Mouse (Mus musculus): Measurements from ENCODE around the gene Klk1b24. TPM values are rescaled to one million over a fixed set of nuclear protein-coding genes. Genes with fewer than 3 reads are reported as not detected.
"Not testable (repeated sequence)": the region's sequence is repeated elsewhere in the genome, so short reads cannot be mapped to it uniquely, and the experiment has no call there.

Klk1b24 gene
- not detected for total RNA-seq (2021)

- DNase-seq (ENCODE audit: extremely low spot score in 1 of 2, low spot score in 2 of 2); intact Hi-C loops (cut with DNase I): not testable (repeated sequence)
Measured at GRCm38 (mm10) chr7:44187936-44188335, at the start of gene Klk1b24. Klk1b24 (plus strand) TSS chr7:44188236.

- intact Hi-C loops (cut with DNase I): no loop called here
- no peak for DNase-seq (ENCODE audit: extremely low spot score in 1 of 2, low spot score in 2 of 2)
Measured at GRCm38 (mm10) chr7:44179299-44180045, 8.6 kb upstream of the Klk1b24 start.

GRCm38 (mm10) chr7:44186516-44186915, 1.5 kb upstream of the Klk1b24 start:
- DNase-seq (ENCODE audit: extremely low spot score in 1 of 2, low spot score in 2 of 2); intact Hi-C loops (cut with DNase I): not testable (repeated sequence)

GRCm38 (mm10) chr7:44193466-44193865, 5.4 kb downstream of the Klk1b24 start:
- intact Hi-C loops (cut with DNase I); DNase-seq (ENCODE audit: extremely low spot score in 1 of 2, low spot score in 2 of 2): not testable (repeated sequence)

- intact Hi-C loops (cut with DNase I): no loop called here
- no peak for DNase-seq (ENCODE audit: extremely low spot score in 1 of 2, low spot score in 2 of 2)
Measured at GRCm38 (mm10) chr7:44197891-44198290, 9.9 kb downstream of the Klk1b24 start, which contains the start of gene Klk1b3. Klk1b3 (plus strand) TSS chr7:44198191.

GRCm38 (mm10) chr7:44207135-44207534, 19.1 kb downstream of the Klk1b24 start, which contains the start of gene Klk1b4:
Klk1b4 (plus strand) TSS chr7:44207435.
- intact Hi-C loops (cut with DNase I); DNase-seq (ENCODE audit: extremely low spot score in 1 of 2, low spot score in 2 of 2): not testable (repeated sequence)

GRCm38 (mm10) chr7:44208307-44208706, 20.3 kb downstream of the Klk1b24 start:
- intact Hi-C loops (cut with DNase I): no loop called here
- DNase-seq (ENCODE audit: extremely low spot score in 1 of 2, low spot score in 2 of 2): no peak

- intact Hi-C loops (cut with DNase I): no loop called here
- no peak for DNase-seq (ENCODE audit: extremely low spot score in 1 of 2, low spot score in 2 of 2)
Measured at GRCm38 (mm10) chr7:44215645-44216044, 27.6 kb downstream of the Klk1b24 start, which contains the start of gene Klk1b5. Klk1b5 (plus strand) TSS chr7:44215945.

- DNase-seq (ENCODE audit: extremely low spot score in 1 of 2, low spot score in 2 of 2); intact Hi-C loops (cut with DNase I): not testable (repeated sequence)
Measured at GRCm38 (mm10) chr7:44221601-44222000, 33.6 kb downstream of the Klk1b24 start.

GRCm38 (mm10) chr7:44222335-44222734, 34.3 kb downstream of the Klk1b24 start:
- intact Hi-C loops (cut with DNase I); DNase-seq (ENCODE audit: extremely low spot score in 1 of 2, low spot score in 2 of 2): not testable (repeated sequence)

GRCm38 (mm10) chr7:44225076-44225475, 37.0 kb downstream of the Klk1b24 start, which contains the start of gene Klk1:
Klk1 (plus strand) TSS chr7:44225360.
- intact Hi-C loops (cut with DNase I): no loop called here
- DNase-seq (ENCODE audit: extremely low spot score in 1 of 2, low spot score in 2 of 2): no peak

GRCm38 (mm10) chr7:44235909-44236308, 47.9 kb downstream of the Klk1b24 start, which contains the start of gene Gm36864:
Gm36864 (plus strand) TSS chr7:44236177.
- intact Hi-C loops (cut with DNase I): no loop called here
- no peak for DNase-seq (ENCODE audit: extremely low spot score in 1 of 2, low spot score in 2 of 2)

GRCm38 (mm10) chr7:44239913-44240312, 51.9 kb downstream of the Klk1b24 start:
- DNase-seq (ENCODE audit: extremely low spot score in 1 of 2, low spot score in 2 of 2): no peak
- intact Hi-C loops (cut with DNase I): no loop called here

GRCm38 (mm10) chr7:44240712-44241111, 52.7 kb downstream of the Klk1b24 start:
- intact Hi-C loops (cut with DNase I): no loop called here
- DNase-seq (ENCODE audit: extremely low spot score in 1 of 2, low spot score in 2 of 2): no peak

- intact Hi-C loops (cut with DNase I): no loop called here
- no peak for DNase-seq (ENCODE audit: extremely low spot score in 1 of 2, low spot score in 2 of 2)
Measured at GRCm38 (mm10) chr7:44241163-44241562, 53.1 kb downstream of the Klk1b24 start.

Other genes with a start within 250 kb of the Klk1b24 start
- not detected for gene Klk1b8, start 237.6 kb upstream of the Klk1b24 start, total RNA-seq (2021)
- gene Klk1b1, start 221.5 kb upstream of the Klk1b24 start, total RNA-seq (2021): not detected
- not detected for gene Klk1b9, start 212.2 kb upstream of the Klk1b24 start, total RNA-seq (2021)
- not detected for gene Klk1b11, start 192.4 kb upstream of the Klk1b24 start, total RNA-seq (2021)
- gene Klk1b26, start 176.1 kb upstream of the Klk1b24 start, total RNA-seq (2021): not detected
- not detected for gene Klk1b27, start 135.9 kb upstream of the Klk1b24 start, total RNA-seq (2021)
- not detected for gene Klk1b21, start 85.9 kb upstream of the Klk1b24 start, total RNA-seq (2021)
- not detected for gene Klk1b22, start 75.6 kb upstream of the Klk1b24 start, total RNA-seq (2021)
- not detected for gene Klk1b16, start 51.5 kb upstream of the Klk1b24 start, total RNA-seq (2021)
- gene Klk1b3, start 10.0 kb downstream of the Klk1b24 start, total RNA-seq (2021): not detected
- gene Klk1b4, start 19.2 kb downstream of the Klk1b24 start, total RNA-seq (2021): not detected
- gene Klk1b5, start 27.7 kb downstream of the Klk1b24 start, total RNA-seq (2021): not detected
- not detected for gene Klk1, start 37.1 kb downstream of the Klk1b24 start, total RNA-seq (2021)
- not detected for gene Gm36864, start 47.9 kb downstream of the Klk1b24 start, total RNA-seq (2021)
- under 1 TPM; 0.91 to 0.94 TPM for gene 1700028J19Rik, start 58.5 kb downstream of the Klk1b24 start, total RNA-seq (2021)
- gene 2410002F23Rik, start 58.5 kb downstream of the Klk1b24 start, total RNA-seq (2021): 100 to 1,000 TPM; 116 to 119 TPM
- gene Acp4, start 69.1 kb downstream of the Klk1b24 start, total RNA-seq (2021): not detected
- not detected for gene Gm15517, start 73.2 kb downstream of the Klk1b24 start, total RNA-seq (2021)
- gene Clec11a, start 118.7 kb downstream of the Klk1b24 start, total RNA-seq (2021): 1 to 10 TPM; 2.5 to 2.8 TPM
- gene Shank1, start 122.0 kb downstream of the Klk1b24 start, total RNA-seq (2021): 100 to 1,000 TPM; 423 to 432 TPM
- 10 to 100 TPM; 77.1 to 78.3 TPM for gene Syt3, start 195.9 kb downstream of the Klk1b24 start, total RNA-seq (2021)
- 1 to 10 TPM; 2.1 to 2.9 TPM for gene 1700008O03Rik, start 197.6 kb downstream of the Klk1b24 start, total RNA-seq (2021)
- gene Lrrc4b, start 240.8 kb downstream of the Klk1b24 start, total RNA-seq (2021): 100 to 1,000 TPM; 311 to 323 TPM